Mouse (Mus musculus) MEL-GATA-1-ER (cell line): Measurements from ENCODE around the gene Iqsec1.

Experiments used
- DNase-seq: peaks from one replicate; pipeline ENCODE4 v3.0.0-alpha.2; 2012; ENCODE audit warnings: low read depth; ENCODE audit errors: extremely low read depth

The Iqsec1 gene

DNA sequence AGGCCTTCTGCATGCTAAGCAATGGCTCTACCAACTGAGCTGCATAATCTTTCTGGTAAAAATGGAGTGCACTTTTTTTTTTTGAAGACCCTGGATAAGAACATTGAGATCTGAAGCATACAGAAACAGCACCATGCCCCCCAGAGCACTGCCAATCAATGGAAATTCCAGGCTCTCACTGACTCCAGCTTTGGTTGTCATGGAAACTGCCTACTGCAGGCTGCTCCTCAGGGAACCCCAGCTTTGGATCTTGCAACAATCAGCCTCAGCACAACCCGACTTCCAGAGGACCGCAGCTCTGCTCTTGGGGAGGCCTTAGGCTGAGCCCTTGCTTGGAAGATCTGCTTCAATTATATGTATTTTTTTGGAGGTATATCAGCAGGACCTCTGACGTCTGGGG, 201.9 kb downstream of the Iqsec1 start:
- DNase-seq: no peak

DNA sequence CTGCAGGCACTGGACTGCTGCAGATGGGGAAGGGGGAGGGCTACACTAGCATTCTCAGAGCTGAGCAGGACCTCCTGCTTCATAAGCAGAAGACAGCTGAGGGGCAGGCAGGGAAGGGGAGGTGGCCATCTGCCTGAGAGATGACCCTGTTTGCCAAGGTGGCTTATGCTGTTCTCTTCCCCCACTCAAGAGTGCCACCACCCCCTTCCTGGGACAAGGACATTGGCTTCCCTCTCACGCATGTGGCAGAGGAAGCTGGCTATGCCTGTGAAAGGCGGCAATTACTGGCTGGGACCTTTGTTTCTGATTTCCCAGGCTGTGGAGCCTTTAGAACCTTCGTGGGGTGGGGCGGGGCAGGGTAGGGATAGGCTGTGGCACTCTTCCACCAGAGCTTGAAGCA, 204.5 kb downstream of the Iqsec1 start:
- DNase-seq: no peak

- no peak for DNase-seq
These were observed 205.3 kb downstream of the Iqsec1 start for GRCm38 (mm10) chr6:90783176-90783575.

- no peak for DNase-seq
These were observed 206.3 kb downstream of the Iqsec1 start for GRCm38 (mm10) chr6:90781921-90782770.

- no peak for DNase-seq
These were observed 208.0 kb downstream of the Iqsec1 start for GRCm38 (mm10) chr6:90780532-90780931.

- DNase-seq: no peak
These were observed 209.6 kb downstream of the Iqsec1 start for GRCm38 (mm10) chr6:90778841-90779240.

DNA sequence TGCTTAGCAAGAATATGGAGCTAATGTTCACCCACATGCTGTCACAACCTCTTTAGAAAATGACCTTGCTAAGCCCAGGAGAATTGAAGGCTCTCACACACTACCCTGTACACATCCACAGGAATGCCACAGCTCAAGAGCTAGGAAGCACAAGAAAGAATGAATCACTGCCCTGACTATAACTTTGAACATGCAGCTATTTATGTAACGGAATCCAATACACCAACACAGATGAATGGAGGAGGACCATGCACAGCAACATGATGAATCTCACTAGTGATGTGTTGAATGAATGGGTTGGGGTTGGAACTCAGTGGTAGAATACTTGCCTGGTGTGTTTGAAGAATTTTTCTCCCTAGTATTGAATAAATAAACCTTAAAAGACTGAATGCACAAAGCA, 211.2 kb downstream of the Iqsec1 start:
- DNase-seq: no peak

- DNase-seq: no peak
These were observed 212.9 kb downstream of the Iqsec1 start for GRCm38 (mm10) chr6:90775606-90776005.

DNA sequence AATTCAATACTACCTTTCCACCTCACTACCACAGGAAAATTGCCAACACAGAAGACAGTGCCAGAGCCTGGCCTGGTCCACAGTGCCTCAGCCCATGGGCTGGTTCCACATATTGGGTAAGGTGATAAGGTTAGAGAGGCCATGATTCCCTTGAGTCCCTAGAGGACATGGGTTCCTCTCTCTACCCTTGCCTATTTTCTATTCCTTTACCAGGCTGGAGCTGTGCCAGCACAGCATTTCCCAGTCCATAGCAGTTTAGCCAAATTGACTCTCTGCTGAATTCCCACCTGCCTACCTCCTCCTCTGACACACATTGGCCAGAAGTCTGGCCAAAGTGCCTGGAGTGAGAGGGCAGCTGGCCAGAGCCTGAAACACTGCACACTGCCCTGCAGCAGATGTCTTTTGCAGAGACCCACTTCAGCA, 214.7 kb downstream of the Iqsec1 start:
- no peak for DNase-seq

GRCm38 (mm10) chr6:90772120-90772519, 216.4 kb downstream of the Iqsec1 start:
- DNase-seq: no peak

DNA sequence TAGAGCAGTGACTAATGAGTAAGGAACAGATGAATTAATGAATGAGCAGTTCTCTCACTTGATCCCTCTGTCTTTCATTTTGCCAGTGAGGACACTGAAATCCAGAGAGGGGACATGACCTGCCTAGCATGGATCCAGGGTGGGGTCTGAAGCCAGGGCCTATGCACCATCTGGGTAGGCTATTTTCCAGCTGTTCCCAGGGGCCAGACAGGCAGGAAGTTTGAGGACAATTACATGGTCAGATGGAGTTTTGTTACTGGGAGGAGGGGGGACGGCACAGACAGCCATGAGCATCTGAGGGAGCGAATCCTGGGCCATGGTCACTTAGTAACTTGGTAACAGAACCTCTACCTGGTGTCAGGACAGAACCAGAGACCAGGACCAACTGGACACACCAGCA, 220.0 kb downstream of the Iqsec1 start:
- DNase-seq: no peak

DNA sequence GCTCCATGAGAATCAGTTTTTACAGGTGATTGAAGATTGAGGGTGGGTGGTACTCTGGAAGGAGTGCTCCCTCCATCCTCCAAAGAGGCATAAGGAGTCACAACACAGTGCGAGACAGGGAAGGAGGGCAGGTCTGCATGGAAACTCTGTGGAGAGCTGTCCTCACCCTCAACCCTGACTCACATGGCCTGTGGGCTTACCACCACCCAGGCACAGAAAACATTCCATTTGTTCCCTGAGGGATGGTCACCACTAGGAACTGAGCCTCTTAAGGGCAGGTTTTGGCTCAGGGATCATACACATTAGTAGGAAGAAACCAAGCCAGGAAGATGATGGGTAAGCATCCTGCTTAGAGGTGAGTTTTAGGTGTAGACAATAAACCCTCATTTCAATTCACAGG, 220.6 kb downstream of the Iqsec1 start:
- DNase-seq: no peak

GRCm38 (mm10) chr6:90764753-90765152, 223.7 kb downstream of the Iqsec1 start:
- DNase-seq: no peak

DNA sequence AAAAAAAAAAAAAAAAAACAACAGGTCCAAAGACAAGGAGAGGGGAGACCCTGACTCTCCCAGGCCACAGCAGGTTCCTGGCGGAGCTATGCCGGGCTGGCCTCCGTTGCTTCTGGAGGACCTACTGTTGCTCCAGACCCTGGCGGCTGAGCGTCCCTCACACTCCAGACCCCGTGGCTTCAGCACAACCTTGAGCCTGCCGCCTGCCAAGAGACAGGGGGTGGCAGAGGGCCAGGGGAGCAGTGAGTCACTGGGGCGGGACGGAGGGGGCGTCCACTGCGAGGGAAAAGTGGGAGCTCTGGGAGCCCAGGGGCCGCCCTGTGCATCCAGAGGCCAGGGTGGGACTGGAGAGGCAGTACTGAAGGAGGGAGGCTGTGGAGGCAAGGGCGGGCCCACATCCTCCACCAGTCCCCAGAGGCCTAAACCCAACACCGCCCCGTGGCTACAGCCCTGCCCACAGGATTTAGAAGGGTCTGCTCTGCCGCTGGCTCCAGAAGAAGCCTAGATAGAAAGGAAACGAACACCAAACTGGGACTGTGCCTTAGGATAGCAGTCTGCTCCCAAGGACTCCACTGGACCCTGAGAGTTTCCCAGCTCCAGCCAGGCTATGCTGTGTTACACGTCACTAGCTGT, 224.4 kb downstream of the Iqsec1 start:
- no peak for DNase-seq

DNA sequence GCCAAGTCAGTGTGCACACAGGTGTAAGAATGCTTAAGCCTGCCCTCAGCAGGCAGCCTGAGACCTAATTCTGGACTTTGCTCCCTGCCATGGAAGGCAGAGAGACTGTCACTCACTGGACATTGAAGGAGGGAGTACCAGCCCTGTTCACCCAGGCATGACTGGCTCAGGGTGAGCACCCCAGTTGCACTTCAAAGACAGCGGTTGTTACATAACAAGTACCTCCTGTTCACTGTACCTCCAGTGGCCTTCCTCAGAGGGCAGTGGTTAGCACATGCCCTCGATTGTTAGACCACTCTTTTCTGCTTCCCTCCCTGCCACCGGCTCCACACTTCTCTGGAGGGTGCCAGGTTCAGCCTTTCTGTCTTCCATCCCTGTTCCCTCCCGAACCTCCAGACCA, 225.2 kb downstream of the Iqsec1 start:
- DNase-seq: no peak

GRCm38 (mm10) chr6:90762120-90762736, 226.3 kb downstream of the Iqsec1 start:
- no peak for DNase-seq

DNA sequence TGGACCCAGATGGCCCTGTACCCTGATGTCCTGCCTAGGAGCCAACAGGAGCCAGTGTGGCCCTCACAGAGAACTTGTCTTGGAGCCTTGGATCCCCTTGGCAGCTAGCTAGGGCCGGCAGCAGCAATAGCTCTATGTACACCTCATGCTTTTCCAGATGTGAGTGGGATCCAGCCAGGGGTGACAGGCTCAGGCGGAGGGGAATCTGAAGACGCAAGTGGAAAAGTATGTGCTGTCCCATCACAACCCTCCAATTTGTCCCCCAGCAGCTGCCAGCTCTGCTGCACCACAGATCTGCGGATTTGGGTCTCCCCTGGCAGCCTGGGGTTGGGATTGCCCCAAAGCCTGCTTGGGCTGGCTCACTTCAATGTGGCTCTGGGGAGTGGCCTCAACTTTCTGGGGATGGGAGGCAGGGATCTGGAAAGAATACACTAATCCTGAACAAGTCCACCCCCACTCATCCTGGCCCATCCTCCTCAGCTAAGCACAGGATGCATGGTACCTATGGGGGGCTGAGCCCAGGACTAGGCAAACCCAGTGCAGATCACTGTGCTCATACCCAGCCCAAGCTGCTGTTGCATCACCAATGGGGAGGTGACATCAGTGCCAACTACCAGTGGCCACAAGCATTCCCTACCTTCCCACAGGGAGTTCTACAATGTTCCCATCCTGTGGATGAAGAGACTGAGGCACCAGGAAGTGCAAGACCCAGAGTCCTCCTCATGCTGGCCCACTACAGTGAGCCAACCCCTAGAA, 227.0 kb downstream of the Iqsec1 start:
- DNase-seq: no peak

DNA sequence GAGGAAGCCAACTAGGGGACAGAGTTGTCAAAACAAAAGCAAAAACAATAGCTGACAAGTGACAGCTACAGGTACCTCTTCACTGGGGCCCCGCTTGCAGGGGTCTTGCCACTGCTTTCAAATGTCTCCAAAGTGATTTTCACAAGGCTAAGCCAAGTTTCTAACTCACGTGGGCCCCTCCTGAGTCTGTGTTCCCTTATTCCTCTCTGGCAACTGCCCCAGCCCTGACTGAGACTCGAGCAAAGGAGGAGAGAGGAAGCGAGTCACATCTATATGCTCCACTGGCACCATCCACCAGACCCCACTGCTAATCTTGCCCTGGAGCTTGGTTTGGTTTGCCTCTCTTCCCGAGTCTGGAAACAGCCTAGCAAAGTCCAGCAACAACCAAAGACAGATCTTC, 227.6 kb downstream of the Iqsec1 start:
- DNase-seq: no peak

DNA sequence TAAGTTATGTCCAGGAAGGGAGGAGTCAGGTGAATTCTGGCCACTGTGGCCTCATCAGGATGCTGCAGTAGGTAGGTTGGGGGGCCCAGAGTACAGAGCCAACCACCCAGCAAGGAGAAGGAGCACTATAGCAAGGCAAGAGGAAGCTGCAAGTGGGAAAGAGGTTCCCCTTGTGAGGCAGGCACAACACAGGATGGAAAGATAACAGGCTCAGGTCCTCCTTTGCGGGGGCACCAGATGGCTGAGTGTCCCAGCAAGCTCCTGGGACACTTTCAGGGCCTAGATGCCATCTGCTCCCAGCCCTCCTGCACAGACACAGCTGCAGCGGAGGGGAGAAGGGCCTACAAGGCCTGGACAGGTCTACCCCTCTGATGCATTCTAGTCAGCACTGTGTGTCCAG, 228.7 kb downstream of the Iqsec1 start:
- peak; percentile 63 for DNase-seq

- DNase-seq: no peak
These were observed 230.3 kb downstream of the Iqsec1 start for GRCm38 (mm10) chr6:90758155-90758554.

DNA sequence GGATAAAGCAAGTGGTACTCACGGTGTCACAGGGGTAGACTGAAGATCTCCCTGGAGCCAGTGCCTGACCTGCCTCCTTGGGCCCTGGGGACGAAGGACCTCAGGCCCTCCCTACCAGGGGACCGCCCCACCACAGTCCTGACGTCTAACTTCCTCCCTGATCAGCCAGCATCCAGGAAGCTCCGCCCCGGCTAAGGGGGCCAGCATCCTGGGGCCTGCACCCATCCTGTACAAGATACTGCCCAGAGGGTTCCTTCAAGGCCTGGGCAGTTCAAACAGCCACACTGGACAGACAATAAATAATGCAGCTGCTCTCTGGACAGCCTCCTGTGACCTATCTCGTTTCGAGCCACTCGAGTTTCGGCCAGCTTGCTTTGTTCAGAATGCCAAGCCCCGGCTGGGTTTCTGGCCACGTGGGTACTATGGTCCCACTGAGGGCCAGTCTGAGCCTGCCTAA, 231.0 kb downstream of the Iqsec1 start:
- no peak for DNase-seq

GRCm38 (mm10) chr6:90756561-90756960, 231.9 kb downstream of the Iqsec1 start:
- no peak for DNase-seq
